Mouse (Mus musculus) c-Kit-negative CD71-positive TER-119-positive erythroid progenitor cells, embryonic 14.5 days (primary cell): ENCODE data around the gene Mc1r.

Experiments used
- DNase-seq: peaks from one replicate; pipeline ENCODE4 v3.0.0-alpha.2; 2013; ENCODE audit warnings: low read depth, low spot score

The Mc1r gene

GRCm38 (mm10) chr8:123406786-123407185 lies at the start of gene Mc1r:
Gene Mc1r (plus strand): TSS chr8:123407107.
- DNase-seq: peak; percentile 39

DNA sequence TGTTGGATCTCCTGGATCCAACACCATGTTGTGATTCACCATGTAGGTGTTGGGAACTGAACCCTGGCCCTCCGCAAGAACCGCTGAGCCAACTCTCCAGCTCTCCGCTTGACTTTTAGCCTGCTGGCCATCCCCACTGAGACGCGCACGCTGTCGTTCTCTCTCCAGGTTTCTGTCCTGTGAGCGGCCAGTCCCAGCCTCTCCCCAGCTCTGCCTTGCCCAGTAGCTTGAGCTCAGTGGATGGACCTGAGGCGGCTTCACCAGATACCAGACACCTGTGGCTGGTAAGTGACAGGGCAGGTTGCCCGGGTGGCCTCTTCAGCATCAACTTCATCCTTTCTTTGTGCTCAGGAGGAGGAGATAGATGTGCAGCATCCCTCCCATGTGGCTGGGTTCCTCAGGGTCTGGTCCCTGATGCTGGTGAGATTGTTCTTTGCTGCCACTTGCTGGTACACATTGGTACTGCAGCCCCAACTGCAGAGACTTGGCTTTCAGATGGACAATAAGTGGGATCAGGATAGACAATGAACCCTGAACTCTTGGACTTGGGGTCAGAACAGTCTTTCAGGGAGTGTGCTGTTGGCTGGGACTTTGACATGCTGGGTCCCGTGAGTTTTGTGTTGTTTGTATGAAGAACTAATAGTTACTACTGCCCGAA lies 45.7 kb upstream of the Mc1r start:
- peak; percentile 56 for DNase-seq

- DNase-seq: peak; percentile 75
These were observed 33.3 kb upstream of the Mc1r start, which contains the start of gene Tcf25 for GRCm38 (mm10) chr8:123373403-123374238. Gene Tcf25 (plus strand): TSS chr8:123373753.

DNA sequence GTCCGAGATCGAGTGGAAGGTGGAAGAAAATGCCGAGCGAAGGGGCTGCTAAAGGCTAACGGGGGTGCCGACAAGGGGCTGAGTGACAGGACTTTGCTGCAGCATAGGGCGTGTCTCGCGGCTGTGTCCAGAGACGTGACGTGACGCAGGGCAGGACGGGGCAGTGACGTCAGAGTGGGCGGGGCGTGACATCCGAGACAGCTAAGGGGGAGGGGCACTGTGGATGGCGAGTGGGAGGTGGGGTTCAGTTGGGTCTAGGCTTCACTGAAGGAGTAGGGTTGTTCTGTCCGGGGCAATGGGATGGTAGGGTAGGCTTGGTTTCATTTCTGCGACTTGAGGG lies 32.7 kb upstream of the Mc1r start:
- peak; percentile 79 for DNase-seq

GRCm38 (mm10) chr8:123375701-123376100 lies 31.2 kb upstream of the Mc1r start:
- no peak for DNase-seq

DNA sequence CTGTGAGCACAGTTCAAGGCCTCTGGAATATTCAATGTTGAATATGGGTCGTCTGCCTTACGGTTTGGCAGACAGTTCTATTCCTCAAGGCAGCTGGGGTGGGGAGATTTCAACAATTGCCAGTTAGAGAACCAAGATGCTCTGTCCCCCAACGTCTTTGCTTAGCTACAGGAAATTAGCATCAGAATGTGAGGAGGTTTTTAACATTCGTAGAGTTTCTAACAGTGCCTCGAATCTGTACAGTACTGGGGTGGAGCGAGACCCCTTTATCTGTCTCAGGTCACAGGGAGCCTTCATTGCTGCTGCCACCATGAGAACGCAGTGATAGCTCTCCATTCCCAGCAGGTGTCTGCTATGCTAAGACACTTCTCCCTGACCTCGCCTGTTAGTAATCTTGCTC lies 30.8 kb upstream of the Mc1r start:
- DNase-seq: no peak

DNA sequence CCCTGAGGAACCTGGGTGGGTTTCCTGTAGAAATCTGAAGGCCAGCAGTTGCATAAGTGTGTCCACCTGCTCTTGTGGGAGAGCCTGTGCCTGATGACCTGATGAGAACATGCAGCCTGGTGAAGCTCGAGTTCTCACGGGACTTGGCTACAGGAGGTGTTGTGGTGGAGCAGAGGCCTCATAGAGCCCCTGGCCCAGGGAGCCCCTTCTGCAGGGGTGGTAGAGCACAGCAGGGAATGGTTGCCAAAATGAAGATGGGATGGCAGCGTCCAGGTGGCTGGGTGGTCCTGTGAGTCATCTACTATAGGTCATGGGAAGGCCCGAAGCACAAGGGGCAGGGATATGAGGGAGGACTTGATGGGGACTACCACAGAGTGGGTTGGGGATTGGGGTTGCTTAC lies 25.2 kb upstream of the Mc1r start:
- DNase-seq: no peak

DNA sequence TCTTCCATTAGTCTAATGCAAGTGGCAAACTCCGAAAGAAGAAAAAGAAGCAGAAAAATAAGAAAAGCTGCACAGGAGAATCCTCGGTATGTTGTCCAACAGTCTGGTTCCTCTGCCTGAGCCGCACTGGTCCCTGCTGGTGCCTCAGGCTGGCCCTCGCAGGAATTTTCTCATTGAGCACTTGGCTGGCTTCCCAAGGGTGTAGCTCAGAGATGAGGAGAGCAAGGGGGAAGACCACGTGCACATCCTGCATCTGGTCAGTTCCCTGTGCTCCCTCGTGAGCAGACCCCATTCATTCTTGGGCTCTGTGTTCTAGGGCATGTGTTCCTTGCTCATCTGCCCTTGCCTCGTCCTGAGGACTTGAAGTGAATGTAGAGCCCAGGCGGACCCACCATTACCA lies 24.4 kb upstream of the Mc1r start:
- no peak for DNase-seq

DNA sequence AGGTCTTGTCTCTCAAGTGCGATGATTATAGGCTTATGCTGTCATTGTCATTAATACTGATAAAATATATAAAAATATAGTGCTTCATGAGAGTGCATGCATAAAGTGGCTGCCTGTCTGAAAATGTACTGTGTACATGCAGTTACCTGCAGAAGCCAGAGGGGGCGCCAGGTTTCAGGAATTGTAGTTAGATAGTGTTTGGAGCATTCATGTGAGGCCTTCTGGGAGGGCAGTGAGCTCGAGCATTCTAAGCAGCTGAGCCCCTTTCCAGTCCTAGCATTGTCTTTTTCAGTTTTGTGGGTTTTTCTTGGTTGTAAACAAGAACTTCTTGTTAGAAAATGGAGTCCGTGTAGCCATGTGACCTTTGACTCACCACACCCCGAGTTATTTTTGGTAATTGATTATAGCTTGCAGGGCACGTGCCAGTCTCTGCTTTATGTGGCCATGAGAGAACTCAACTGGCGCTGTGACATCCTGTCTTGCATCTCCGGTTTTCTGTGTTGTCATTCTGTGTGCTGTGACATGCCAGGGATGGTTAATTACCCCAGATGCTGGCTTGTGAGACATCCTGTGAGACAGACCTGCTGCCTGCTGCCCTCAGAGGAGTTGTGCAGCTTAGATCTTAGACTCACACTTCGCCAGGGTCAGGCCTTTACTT lies 21.9 kb upstream of the Mc1r start:
- no peak for DNase-seq

DNA sequence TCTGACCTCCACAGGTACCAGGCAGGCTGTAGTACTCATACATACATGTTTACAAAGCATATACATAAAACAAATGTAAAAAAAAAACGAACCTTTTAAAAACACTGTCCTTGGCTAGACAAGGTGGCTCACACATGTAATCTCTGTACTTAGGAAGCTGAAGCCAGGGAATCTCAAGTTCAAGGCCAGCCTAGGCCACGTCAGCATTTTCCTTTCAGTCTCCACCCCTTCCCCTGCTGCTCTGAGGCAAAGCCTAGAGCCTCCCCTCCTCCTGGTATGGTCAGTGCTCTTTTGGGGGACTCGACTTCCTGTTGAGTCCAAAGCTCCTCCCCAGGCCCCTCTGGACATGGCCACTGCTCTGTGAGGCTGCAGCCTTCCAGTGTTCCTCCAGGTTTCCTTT lies 19.9 kb upstream of the Mc1r start:
- no peak for DNase-seq

GRCm38 (mm10) chr8:123387801-123388200 lies 19.1 kb upstream of the Mc1r start:
- no peak for DNase-seq

DNA sequence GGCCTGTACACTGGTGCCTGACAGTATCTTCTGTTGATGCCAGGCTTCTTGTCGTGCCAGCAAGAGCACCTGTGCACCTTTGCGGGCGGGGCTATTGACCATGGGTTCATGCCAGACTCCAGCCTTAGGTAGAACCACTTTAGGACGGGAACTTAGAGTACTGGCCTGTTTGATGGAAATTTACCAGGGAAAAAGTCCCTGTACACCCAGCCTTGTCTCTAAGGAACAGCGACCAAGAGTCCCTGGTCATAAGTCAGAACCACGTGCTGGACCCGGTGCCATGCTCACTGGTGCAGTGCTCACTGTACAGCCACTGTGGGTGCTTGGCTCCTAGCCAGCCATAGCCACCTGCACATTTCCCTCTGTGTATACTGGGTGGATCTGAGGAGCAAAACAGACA lies 17.9 kb upstream of the Mc1r start:
- DNase-seq: no peak

DNA sequence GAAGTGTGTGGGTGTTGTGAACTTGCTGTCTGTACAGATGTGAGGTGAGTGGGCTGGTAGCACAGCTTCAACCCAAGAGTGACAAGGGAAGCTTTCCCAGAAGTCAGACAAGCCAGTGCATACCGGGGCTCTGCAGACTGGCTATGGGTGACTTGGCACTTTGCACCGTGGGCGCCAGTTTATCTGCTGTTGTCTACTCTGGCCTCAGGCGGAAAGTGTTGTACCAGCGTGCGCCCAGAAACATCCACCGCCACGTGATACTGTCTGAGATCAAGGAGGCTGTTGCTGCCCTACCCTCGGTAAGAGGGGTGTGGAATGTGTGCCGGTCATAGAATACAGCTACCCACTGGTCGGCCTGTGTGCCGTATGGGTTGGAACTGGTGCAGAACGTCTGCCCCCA lies 8.6 kb upstream of the Mc1r start:
- DNase-seq: no peak

GRCm38 (mm10) chr8:123401936-123402335 lies 5.0 kb upstream of the Mc1r start:
- DNase-seq: no peak

DNA sequence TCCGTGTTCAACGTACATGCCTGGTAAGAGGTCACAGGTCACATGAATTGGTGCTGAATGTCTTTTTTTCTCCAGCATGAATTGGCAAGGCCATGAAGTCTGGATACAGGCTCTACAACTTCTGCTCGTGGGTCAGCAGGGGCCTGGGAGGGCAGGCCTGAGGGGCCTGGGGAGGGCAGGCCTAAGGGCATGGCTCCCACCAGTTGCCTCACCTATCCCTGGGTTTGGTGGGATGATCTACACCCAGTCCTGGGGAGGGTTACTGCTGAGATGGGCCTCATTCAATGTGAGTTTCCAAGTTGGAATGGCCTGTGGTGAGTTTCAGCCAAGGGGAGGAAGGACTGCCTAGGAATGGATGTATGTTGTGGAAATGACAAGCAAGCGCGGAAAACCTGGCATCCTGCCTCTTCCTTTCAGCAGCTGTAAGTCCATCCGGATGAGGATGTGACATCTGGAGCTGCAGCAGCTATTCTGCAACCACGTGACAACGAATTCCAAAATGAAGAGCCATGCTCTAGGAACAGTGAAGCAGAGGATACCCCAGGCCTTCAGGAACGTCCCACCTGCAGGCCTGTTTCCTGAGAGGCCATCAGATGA lies 4.1 kb upstream of the Mc1r start:
- DNase-seq: no peak

DNA sequence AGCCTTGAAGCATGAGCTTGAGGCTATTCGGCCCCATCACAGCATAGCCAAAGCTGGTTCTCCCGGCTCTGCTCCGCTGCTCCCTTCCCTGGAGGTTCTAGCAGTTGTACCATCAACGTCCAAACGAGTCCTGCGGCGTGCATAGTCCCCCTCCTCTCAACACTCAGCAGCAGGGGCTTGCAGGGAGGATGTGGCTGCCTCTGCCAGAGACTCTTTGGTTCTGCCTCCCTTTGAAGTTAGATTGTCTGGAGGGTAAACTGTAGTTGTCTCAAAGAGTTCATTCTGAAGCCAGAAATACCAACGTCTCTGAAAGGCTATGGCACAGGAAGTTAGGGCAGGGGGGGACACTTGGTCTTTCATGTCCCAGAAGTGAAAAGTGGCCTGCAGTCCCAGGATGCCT lies 2.4 kb upstream of the Mc1r start:
- no peak for DNase-seq

- DNase-seq: no peak
These were observed 705 bp downstream of the Mc1r start for GRCm38 (mm10) chr8:123407612-123408011.

GRCm38 (mm10) chr8:123408586-123409544 lies 2.0 kb downstream of the Mc1r start:
- DNase-seq: no peak

DNA sequence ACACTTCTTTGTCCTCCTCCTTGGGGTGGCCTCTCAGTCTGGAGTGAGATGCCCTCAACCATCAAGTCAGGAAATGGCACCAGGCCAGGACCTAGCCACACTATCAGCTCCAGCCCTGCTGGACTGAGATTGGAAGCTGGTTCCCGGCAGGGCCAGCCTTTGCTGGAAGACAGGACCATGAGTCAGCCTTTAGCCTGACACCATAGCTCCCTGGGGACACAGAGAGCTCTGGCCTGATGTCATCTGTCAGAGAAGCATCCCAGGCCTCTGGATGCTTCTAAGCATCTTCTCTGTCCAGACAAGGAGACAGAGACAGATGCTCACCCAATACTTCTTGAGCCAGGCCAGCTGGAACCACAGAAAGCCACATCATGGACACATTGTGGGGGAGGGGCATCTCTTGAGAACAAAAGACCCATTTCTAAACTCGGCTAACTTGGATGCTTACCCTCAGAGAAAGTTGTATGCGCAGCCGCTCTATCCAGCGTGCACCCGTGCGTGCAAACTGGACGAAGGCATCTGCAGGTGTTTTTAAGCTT lies 3.2 kb downstream of the Mc1r start:
- no peak for DNase-seq

DNA sequence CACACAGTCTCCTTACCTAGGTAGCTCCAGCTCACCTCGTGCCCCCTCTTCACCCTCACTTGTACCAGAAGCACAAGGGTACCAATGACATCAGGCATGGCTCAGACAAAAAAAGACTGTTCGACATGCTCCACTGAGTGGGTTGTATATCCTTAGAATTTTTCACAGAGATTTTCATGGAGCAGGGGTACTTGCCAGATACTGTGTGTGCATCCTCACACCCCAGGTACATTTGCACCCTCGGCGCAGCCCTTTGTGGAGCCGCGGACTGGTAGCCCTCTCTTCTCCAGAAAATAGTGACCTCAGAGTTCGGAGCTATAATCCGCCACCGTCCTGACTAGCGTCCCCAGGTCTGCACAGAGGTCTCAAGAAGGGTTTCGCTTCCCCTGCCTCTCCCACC lies 3.9 kb downstream of the Mc1r start:
- DNase-seq: no peak

- no peak for DNase-seq
These were observed 4.3 kb downstream of the Mc1r start, which contains the start of gene Tubb3 for GRCm38 (mm10) chr8:123411246-123411645. Gene Tubb3 (plus strand): TSS chr8:123411424.
